In the genomic region with DNA sequence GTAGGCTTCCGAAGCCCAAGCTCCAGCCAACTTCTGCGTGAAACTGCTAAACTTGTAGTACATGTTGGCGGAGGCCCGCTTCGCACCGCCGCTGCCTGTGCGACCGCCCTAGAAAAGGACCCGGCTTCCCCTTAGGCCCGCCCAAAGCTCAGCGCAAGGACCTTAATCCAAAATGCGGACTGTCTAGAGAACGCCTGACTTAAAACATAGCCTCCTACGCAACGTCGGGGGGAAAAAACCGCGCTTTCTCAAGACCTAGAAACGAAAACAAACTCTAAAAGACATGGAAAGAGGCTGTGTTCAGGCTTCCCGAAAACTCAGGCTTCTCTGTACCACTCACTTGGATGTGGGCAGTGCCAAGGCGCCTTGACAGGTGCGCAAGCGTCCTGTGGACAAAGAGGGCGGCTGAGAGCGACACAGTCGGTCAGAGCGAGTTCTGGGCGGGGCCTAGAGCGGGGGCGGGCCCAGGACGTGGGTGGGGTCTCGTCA, we compare ENCODE assay signal across 8 mouse cellular contexts. TPM values are rescaled to one million over a fixed set of nuclear protein-coding genes. Genes with fewer than 3 reads are reported as not detected.
DNase-seq lines count a peak whose midpoint lies in the region; ATAC-seq and TF ChIP-seq lines count a peak whose summit lies in the region.

No protein-coding gene starts in this region.

- WGBS in kidney, embryonic 14.5 days = under 1% methylated on average over 33 of the region's 33 CpGs
- WGBS in limb, embryonic 15.5 days = under 1% methylated on average over 33 of the region's 33 CpGs

- no peaks in the 10 kb centered on the region for H3K36me3 ChIP-seq in kidney, embryonic 14.5 days (ENCODE audit: control insufficient read depth, insufficient read depth, low read length)
- no peaks in the 10 kb centered on the region for H3K36me3 ChIP-seq in limb, embryonic 15.5 days

- no peak for TF ChIP-seq CTCF in bone marrow macrophage, adult 2 months (IDR thresholded peaks at IDR 0.05; ENCODE audit: low read depth, low read length)
- no peak for TF ChIP-seq CTCF in embryonic fibroblast, embryonic 13.5 days (IDR thresholded peaks at IDR 0.05; ENCODE audit: borderline replicate concordance, insufficient read depth, low read length)

- H3K4me2 ChIP-seq in kidney, embryonic 14.5 days (replicated peaks; ENCODE audit: low read depth, low read length) = peak overlapping the region; percentile 85
- H3K4me2 ChIP-seq in limb, embryonic 15.5 days = peak overlapping the region; percentile 62

- H3K27ac ChIP-seq in bone marrow macrophage, adult 2 months (ENCODE audit: insufficient read depth, low read depth, low read length) = peak overlapping the region; percentile 68
- H3K27ac ChIP-seq in embryonic fibroblast, embryonic 13.5 days (ENCODE audit: insufficient read depth, low read length) = peak overlapping the region; percentile 24; the same call in 1 of the 2 replicates
- H3K27ac ChIP-seq in kidney, embryonic 14.5 days (ENCODE audit: low read depth, low read length) = peak overlapping the region; percentile 59; the same call in 1 of the 2 replicates
- peak overlapping the region; percentile 82 for H3K27ac ChIP-seq in limb, embryonic 15.5 days

- no peaks in the 10 kb centered on the region for H3K27me3 ChIP-seq in kidney, embryonic 14.5 days (ENCODE audit: control insufficient read depth, insufficient read depth, low read length)
- H3K27me3 ChIP-seq in limb, embryonic 15.5 days = no peaks in the 10 kb centered on the region

- peak overlapping the region; percentile 90 for H3K4me3 ChIP-seq in bone marrow macrophage, adult 2 months (ENCODE audit: insufficient read depth, low read length)
- H3K4me3 ChIP-seq in embryonic fibroblast, embryonic 13.5 days (ENCODE audit: insufficient read depth, low read length) = peak overlapping the region; percentile 99
- peak overlapping the region; percentile 94 for H3K4me3 ChIP-seq in kidney, embryonic 14.5 days (ENCODE audit: low read length)
- peak overlapping the region; percentile 86 for H3K4me3 ChIP-seq in limb, embryonic 15.5 days

- H3K4me1 ChIP-seq in bone marrow macrophage, adult 2 months (ENCODE audit: control insufficient read depth, insufficient read depth, low read length) = peaks cover 17% of the 10 kb centered on the region
- H3K4me1 ChIP-seq in embryonic fibroblast, embryonic 13.5 days (ENCODE audit: control insufficient read depth, insufficient read depth, low read length) = peaks cover 2% of the 10 kb centered on the region; the same call in 1 of the 2 replicates
- H3K4me1 ChIP-seq in kidney, embryonic 14.5 days (ENCODE audit: control insufficient read depth, insufficient read depth, low read length) = peaks cover 15% of the 10 kb centered on the region; the same call in 1 of the 2 replicates
- peaks cover 16% of the 10 kb centered on the region for H3K4me1 ChIP-seq in limb, embryonic 15.5 days

- H3K9me3 ChIP-seq in kidney, embryonic 14.5 days (ENCODE audit: control insufficient read depth, low read length) = no peaks in the 10 kb centered on the region
- H3K9me3 ChIP-seq in limb, embryonic 15.5 days = no peaks in the 10 kb centered on the region

- peak; percentile 98 for ATAC-seq in kidney, embryonic 14.5 days (ENCODE audit: low FRiP score, low TSS enrichment)
- ATAC-seq in limb, embryonic 15.5 days (ENCODE audit: insufficient number of reproducible peaks, low FRiP score, low TSS enrichment, low read depth) = peak; percentile 99

- peak overlapping the region; percentile 95 for H3K9ac ChIP-seq in kidney, embryonic 14.5 days (ENCODE audit: low read depth, low read length)
- peak overlapping the region; percentile 90 for H3K9ac ChIP-seq in limb, embryonic 15.5 days

- DNase-seq in A20 (ENCODE audit: low read depth, low spot score) = peak; percentile 98
- DNase-seq in heart, adult 9 months (ENCODE audit: low spot score in 2 of 2) = peak; percentile 86 to 93
- peak; percentile 63 to 83 for DNase-seq in monocyte, adult 2 months (ENCODE audit: low read depth in 1 of 2, low spot score in 2 of 2)
- DNase-seq in spleen, postnatal 36 days (ENCODE audit: low spot score in 2 of 2) = peak; percentile 88 to 90

- TF ChIP-seq POLR2A in bone marrow macrophage, adult 2 months (IDR thresholded peaks at IDR 0.05; ENCODE audit: borderline replicate concordance, low read depth, low read length) = no peak
- TF ChIP-seq POLR2A in embryonic fibroblast, embryonic 13.5 days (IDR thresholded peaks at IDR 0.05; ENCODE audit: low read depth, low read length) = peak; percentile 74

RNA-seq across cellular contexts. Expression of gene Cox7a2l, which starts 2.9 kb away (rescaled TPM):
- polyA plus RNA-seq in bone marrow macrophage, adult 2 months (2012; ENCODE audit: insufficient read depth, insufficient read length, missing spikeins) = 346 and 372 TPM in 2 replicates
- polyA plus RNA-seq in embryonic fibroblast, embryonic 13.5 days (2011; ENCODE audit: insufficient read length, low read depth, missing spikeins) = 284 and 297 TPM in 2 replicates
- polyA plus RNA-seq in kidney, embryonic 14.5 days (2014; fragmentation: Nextera tagmentation; extraction: Ambion mirVana) = 199 and 214 TPM in 2 replicates
- 142 and 145 TPM in 2 replicates for polyA plus RNA-seq in limb, embryonic 15.5 days (2015; fragmentation: Nextera tagmentation; extraction: Ambion mirVana)

Comparison
In these comparisons a context has a peak if more than half of its experiments do, and no peak if none do; other contexts are left out.
1. Peak in every context shown above with its lines: DNase-seq, ATAC-seq, H3K4me3 ChIP-seq and H3K27ac ChIP-seq.
2. H3K27ac ChIP-seq: peak in every context shown above with its lines; median percentile 82 in limb, embryonic 15.5 days; 68 in bone marrow macrophage, adult 2 months; 59 in kidney, embryonic 14.5 days; 24 in embryonic fibroblast, embryonic 13.5 days.